Mouse (Mus musculus) small intestine, adult 2 months (tissue): ENCODE results near the gene Nfxl1.

Experiments
- CTCF ChIP-seq: fragments of 200-500 bp; IDR thresholded peaks from 2 replicates; pipeline ENCODE4 v1.5.1; 2012; ENCODE audit warnings: low read depth, mild to moderate bottlenecking, control low read depth, inconsistent platforms, low read length, moderate library complexity, mixed read lengths; ENCODE audit not compliant: insufficient replicate concordance, insufficient read length; ENCODE audit errors: extremely low read depth
- POLR2A ChIP-seq: fragments of 200-500 bp; IDR thresholded peaks from 2 replicates; pipeline ENCODE4 v1.6.1; 2012; ENCODE audit warnings: low read depth, mild to moderate bottlenecking, control low read depth, inconsistent platforms, low read length, moderate library complexity

DNA sequence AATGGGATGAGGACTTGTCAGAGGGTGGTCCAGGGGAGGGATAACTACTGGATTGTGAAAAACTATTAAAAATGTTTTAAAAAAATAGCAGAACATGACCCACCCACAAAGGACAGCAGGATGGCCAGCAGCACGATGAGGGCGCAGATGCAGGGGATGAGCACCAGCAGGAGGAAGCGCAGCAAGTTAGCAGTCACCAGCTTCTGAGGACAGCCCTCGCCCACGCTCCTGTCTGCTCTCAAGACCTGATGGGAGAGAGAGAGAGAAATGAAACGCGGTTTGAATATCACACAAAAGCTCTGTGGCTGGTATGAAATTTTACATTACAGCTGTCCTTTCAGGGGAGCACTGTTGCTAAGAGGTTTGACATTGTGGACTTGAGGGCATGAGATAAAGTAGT is 87.7 kb downstream of the Nfxl1 start:
- TF ChIP-seq POLR2A, result no peak
- TF ChIP-seq CTCF, result no peak
